19 mouse cellular contexts compared by ENCODE assay signal in genomic region chr4:40943651-40944050, GRCm38 (mm10). TPM values are rescaled to one million over a fixed set of nuclear protein-coding genes. Genes with fewer than 3 reads are reported as not detected.
"Had no signal": no experiment of that assay in that cellular context is flagged by ENCODE, and none has a peak within 500 bp of the region (broad histone marks: within the 10 kb centered on the region; RNA-seq: fewer than 3 reads in every experiment).

No protein-coding gene starts in this region.

- ATAC-seq: intestine, postnatal 0 days; midbrain, embryonic 16.5 days had no signal

- H3K4me3 ChIP-seq: limb, embryonic 10.5 days; midbrain, embryonic 12.5 days; neural tube, embryonic 13.5 days had no signal

- H3K9me3 ChIP-seq: limb, embryonic 10.5 days; midbrain, embryonic 12.5 days had no signal

- H3K9ac ChIP-seq: midbrain, embryonic 12.5 days; neural tube, embryonic 13.5 days had no signal

- H3K4me2 ChIP-seq: midbrain, embryonic 12.5 days; neural tube, embryonic 13.5 days had no signal

- H3K27ac ChIP-seq: kidney, postnatal 0 days; limb, embryonic 10.5 days; midbrain, embryonic 12.5 days; neural tube, embryonic 13.5 days had no signal

- H3K27me3 ChIP-seq: midbrain, embryonic 12.5 days; neural tube, embryonic 13.5 days had no signal

- DNase-seq: kidney, adult 8-10 months; kidney, postnatal 36 days; lung, adult 18-20 months; retina, postnatal 1 day; right cerebral cortex, postnatal 4 days; spleen, adult 18-20 months; thymus, postnatal 36 days had no signal

RNA-seq across cellular contexts. Expression of gene Spink4, which starts 23.8 kb away (rescaled TPM):
- total RNA-seq: layer of hippocampus, adult 18-20 months; layer of hippocampus, postnatal 14 days; left cerebral cortex, adult 18-20 months; left cerebral cortex, postnatal 14 days; megakaryocyte-erythroid progenitor cell, adult 5-6 weeks had no signal
- polyA plus RNA-seq: limb, embryonic 10.5 days; midbrain, embryonic 12.5 days; midbrain, embryonic 16.5 days; neural tube, embryonic 13.5 days; stomach, embryonic 14.5 days had no signal
